ENCODE assay signal across 16 mouse cellular contexts in the genomic region with DNA sequence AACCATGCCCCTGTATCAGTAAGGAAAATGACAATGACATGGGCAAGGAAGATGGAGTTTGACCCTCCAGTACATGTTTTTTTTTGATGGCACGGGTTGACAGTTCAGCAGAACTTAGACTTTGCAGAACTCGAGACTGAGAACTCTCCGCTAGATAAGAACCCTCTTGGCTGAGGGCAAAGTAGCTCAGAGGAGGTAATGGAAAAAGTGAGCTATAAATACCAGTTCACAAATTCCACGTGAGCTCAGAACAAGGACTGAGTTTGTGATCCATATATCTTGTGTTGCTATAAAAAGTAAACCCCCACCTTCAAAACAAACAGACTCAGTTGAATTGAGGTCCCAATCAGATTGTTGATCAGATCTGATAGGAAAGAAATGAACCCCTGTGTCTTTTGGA.
"Had no signal": no experiment of that assay in that cellular context is flagged by ENCODE, and none has a peak within 500 bp of the region (broad histone marks: within the 10 kb centered on the region; RNA-seq: fewer than 3 reads in every experiment).

No protein-coding gene starts in this region.

- H3K4me3 ChIP-seq: limb, embryonic 13.5 days; megakaryocyte, embryonic 14.5 days; midbrain, embryonic 15.5 days; neural tube, embryonic 13.5 days had no signal

- H3K27me3 ChIP-seq: limb, embryonic 13.5 days; midbrain, embryonic 15.5 days; neural tube, embryonic 13.5 days had no signal

- H3K36me3 ChIP-seq: limb, embryonic 13.5 days; midbrain, embryonic 15.5 days; neural tube, embryonic 13.5 days had no signal

- H3K9me3 ChIP-seq: limb, embryonic 13.5 days; megakaryocyte, embryonic 14.5 days; midbrain, embryonic 15.5 days; neural tube, embryonic 13.5 days had no signal

- DNase-seq: kidney, postnatal 14 days; left cerebral cortex, postnatal 4 days; lung, adult 2 months; lung, postnatal 4 days; retina, postnatal 1 day; right cerebral cortex, postnatal 4 days; spleen, adult 18-20 months; thymus, adult 18-20 months; thymus, postnatal 14 days had no signal

- H3K4me1 ChIP-seq: megakaryocyte, embryonic 14.5 days had no signal

- H3K9ac ChIP-seq: limb, embryonic 13.5 days; liver, embryonic 14.5 days; midbrain, embryonic 15.5 days; neural tube, embryonic 13.5 days had no signal

- ATAC-seq: lung, postnatal 0 days; midbrain, embryonic 15.5 days had no signal

- H3K27ac ChIP-seq: limb, embryonic 13.5 days; liver, embryonic 14.5 days; midbrain, embryonic 15.5 days; neural tube, embryonic 13.5 days had no signal

- H3K4me2 ChIP-seq: limb, embryonic 13.5 days; midbrain, embryonic 11.5 days; midbrain, embryonic 15.5 days; neural tube, embryonic 13.5 days had no signal
